Mouse (Mus musculus) heart, adult 8-10 months (tissue): ENCODE results near the gene Fam234a. TPM values are rescaled to one million over a fixed set of nuclear protein-coding genes. Genes with fewer than 3 reads are reported as not detected.
"Not testable (repeated sequence)": the region's sequence is repeated elsewhere in the genome, so short reads cannot be mapped to it uniquely, and the experiment has no call there.

ENCODE experiments used
- DNase-seq: peaks from one replicate; pipeline ENCODE4 v3.0.0; 2022; ENCODE audit warnings: low spot score
- total RNA-seq, 4 experiments: library from RNA; stranded (reverse); gene quantifications; 2 replicates each; pipeline ENCODE4 v1.2.4; 2022

Gene Fam234a
- 100 to 1,000 TPM; 118 to 143 (median 133) TPM for total RNA-seq

DNA sequence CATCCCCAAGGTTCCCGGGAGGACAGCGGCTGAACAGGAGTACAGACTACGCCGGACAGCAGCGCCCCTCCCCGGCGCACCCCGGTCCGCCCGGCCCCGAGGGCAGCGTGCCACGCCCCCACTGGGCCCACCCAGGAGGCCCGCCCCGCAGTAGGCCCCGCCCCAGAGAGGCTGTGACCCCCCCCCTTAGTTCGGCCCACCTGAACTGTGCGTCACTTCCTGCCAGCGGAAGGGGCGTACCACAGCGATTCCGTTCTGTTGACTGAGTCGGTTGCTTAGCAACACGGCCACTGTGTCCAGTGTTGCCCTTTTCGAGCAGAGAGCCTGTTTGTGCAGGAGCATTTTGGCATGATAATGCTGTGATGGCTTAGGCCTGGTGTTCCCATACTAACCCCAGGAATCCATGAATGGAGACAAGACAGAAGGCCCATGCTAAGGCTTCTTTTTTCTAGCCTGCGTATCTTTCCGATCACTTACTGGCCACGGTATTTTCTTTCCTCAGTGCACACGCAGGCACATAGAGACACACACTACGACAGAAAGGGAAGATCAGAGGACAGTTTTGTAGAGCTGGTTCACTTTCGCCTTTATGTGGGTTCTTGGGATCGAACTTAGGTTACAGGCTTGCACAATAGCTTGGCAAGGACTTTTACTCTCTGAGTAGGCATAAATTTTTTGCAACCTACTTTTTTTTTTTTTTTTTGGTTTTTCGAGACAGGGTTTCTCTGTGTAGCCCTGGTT is at the start of gene Fam234a:
Gene Fam234a (minus strand): TSS at position 142 of the 741 bp plus-strand sequence.
- DNase-seq: peak; percentile 94

DNA sequence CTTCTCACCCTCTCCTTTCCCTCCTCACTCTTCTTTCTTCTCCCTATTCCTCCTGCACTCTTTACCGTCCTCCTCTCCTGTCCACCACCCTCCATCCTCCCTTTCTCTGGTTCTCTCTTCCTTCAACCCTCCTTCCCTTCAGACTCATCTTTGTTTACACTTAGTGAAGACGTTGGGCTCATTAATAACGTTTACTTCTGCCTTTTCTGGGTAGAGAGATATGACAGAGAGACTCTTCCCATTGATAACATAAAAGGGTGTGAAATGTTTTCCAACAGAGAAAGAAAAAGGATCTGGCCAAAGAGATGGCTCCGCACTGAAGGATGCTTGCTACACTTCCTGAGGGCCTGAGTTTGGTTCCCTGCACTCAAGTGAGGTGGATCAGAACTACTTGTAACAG is 45.4 kb upstream of the Fam234a start:
- DNase-seq: no peak

DNA sequence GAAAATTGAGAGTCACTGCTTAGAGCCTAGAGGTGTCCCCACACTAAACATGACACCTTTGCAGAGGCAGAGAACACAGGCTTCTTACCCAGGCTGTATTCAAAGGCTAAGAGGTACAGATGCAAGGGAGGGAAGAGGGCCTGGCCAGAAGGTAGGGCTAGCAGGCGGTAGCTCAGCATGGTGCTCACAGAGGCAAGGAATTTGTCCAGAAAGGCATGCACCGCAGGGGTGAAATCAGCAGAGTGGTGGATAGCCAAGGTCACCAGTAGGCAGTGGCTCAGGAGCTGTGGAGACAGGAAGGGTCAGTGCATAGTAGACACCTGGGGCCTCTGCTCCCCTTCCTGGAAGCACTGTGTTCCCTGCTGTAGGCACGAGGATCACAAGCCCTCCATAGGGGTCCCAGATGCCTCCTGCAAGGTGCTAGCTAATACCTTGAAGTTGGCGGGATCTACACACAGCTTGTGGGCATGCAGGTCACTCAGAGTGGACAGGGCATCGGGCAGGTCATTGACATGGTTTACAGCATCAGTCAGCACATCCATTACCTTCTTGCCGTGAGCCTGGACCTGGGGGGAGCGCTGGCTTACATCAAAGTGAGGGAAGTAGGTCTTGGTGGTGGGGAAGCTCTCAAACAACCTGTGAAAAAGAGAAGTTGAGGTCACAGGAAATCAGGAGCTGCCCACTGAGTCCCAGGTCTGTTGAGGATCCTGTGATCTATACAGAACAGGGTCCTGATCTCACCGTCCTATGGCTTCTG is 42.3 kb upstream of the Fam234a start:
- no peak for DNase-seq

DNA sequence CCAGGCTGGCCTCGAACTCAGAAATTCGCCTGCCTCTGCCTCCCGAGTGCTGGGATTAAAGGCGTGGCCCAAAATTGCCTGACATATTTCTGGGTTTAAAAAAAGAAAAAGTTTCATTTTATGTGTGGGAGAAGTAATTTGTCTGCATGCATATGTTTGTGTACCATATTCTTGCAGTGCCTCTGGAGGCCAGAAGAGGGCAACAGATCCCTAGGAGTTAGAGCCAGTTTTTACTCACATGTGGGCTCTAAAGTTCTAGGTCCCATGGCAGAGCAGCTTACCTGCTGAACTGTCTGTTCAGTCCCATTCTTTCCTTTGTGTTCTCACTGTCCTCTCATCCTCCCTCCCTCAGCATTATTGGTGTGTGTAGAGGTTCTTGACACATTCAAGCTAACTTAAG is 32.7 kb upstream of the Fam234a start:
- peak; percentile 34 for DNase-seq

DNA sequence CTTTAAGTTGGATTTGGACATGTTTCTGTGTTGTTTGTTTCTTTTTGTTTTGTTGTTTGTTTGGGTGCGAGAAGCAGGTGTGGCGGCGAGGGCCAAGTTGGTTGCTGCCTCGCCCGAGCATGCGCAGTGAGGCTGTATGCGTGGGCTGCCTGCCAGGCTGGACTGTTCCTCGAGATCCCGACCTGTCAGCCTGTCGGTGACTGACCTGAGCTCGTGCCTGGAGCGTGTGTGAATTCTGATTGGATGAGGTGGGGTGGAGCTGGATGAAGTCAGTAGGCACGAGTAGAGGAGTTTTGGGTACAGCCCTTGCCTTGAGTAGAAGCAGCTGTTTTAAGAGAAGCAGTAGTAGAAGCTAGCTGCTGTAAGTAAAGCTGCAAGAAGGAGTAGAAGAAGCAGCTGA is 31.9 kb upstream of the Fam234a start:
- DNase-seq: no peak

DNA sequence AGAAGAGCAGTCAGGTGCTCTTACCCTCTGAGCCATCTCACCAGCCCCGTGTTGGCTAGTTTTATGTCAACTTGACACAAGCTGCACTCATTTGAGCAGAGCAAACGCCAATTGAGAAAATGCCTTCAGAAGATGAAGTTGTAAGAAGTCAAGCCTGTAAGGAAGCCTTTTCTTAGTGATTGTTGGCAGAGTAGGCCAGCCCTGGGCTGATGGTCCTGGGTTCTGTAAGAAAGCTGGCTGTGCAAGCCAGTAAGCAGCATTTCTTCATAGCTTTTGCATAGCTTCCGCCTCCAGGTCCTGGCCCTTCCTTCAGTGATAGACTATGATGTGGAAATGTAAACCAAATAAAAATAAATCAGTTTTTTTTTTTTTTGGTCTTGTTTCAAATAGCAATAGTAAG is 28.5 kb upstream of the Fam234a start:
- no peak for DNase-seq

DNA sequence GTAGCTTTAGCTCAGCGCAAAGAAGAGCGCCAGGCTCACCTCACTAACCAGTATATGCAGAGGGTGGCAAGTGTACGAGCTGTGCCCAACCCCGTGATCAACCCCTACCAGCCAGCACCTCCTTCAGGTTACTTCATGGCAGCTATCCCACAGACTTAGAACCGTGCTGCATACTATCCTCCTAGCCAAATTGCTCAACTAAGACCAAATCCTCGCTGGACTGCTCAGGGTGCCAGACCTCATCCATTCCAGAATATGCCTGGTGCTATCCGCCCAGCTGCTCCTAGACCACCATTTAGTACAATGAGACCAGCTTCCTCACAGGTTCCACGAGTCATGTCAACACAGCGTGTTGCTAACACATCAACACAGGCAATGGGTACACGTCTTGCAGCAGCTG is 25.5 kb upstream of the Fam234a start:
- not testable (repeated sequence) for DNase-seq

DNA sequence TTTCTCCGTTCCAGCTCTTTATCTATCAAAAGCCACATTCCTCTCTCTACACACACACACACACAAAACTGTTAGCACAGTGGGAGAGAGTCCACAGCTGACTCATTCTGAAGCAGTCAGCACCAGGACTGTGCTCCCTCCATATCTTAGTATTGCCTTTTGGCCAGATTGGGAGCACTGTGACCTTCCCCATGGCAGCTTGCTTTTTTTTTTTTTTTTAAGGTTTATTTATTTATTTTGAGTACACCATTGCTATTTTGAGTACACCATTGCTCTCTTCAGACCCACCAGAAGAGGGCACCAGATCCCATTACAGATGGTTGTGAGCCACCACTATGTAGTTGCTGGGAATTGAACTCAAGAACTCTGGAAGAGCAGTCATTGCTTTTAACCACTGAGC is 24.8 kb upstream of the Fam234a start:
- DNase-seq: no peak

DNA sequence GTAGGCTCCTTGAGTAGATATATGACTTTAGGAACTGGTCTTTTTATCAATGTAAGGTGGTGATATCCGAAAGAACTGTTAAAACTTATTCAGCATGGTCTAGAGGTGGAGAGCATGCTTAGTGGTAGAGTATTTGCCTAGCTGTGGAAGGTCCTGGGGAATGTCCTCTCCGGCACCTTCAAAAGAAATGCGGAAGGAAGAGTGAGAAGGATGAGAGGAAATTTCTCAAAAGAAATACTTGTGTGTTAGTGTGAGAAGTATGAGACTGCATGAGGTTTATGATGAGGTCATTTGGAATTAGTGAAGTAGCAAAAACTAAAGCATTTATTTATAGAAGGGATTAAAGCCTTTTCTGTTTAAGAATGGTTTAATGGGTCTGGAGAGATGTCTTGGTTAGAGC is 18.3 kb upstream of the Fam234a start:
- DNase-seq: no peak

DNA sequence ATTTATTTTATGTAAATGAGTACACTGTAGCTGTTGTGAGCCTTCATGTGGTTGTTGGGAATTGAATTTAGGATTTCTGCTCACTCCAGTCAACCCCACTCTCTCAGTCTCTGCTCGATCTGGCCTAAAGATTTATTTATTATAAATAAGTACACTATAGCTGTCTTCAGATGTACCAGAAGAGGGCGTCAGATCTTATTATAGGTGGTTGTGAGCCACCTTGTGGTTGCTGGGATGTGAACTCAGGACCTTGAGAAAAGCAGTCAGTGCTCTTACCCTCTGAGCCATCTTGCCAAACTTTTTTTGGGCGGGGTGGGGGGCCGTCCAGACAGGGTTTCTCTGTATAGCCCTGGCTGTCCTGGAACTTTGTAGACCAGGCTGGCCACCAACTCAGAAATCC is 17.8 kb upstream of the Fam234a start:
- no peak for DNase-seq

DNA sequence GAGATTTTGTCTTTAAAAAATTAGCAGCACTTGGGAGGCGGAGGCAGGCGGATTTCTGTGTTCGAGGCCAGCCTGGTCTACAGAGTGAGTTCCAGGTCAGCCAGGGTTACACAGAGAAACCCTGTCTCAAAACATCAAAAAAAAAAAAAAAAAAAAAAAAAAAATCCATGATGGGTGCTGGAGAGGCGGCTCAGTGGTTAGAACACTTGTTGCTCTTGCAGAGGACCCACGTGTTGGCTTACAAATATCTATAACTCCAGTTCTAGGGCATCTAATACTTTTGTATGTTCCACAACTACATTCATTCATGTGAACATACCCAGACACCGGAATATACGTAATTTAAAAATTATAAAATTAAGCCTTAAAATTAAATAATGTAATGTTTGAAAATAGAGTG is 11.3 kb upstream of the Fam234a start:
- no peak for DNase-seq

DNA sequence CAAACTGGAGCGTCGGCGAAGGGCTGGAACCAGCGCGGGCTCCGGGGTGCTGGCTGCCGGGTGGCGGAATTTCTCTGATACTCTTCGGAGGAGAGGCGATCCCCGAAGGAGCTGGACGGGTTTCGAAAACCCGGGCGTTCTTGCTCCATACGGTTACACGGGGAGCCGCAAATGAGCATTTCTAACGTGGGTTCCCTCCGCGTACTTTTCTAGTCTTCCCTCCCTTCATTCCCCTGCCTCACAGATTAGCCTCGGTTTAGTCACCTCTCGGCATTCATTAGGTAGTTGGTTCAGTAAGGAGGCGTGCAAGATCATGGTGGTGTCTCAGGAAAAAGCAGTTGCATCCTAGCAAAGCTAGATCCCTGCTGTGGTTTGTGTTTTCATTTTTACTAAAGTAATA is 9.4 kb upstream of the Fam234a start:
- DNase-seq: no peak

DNA sequence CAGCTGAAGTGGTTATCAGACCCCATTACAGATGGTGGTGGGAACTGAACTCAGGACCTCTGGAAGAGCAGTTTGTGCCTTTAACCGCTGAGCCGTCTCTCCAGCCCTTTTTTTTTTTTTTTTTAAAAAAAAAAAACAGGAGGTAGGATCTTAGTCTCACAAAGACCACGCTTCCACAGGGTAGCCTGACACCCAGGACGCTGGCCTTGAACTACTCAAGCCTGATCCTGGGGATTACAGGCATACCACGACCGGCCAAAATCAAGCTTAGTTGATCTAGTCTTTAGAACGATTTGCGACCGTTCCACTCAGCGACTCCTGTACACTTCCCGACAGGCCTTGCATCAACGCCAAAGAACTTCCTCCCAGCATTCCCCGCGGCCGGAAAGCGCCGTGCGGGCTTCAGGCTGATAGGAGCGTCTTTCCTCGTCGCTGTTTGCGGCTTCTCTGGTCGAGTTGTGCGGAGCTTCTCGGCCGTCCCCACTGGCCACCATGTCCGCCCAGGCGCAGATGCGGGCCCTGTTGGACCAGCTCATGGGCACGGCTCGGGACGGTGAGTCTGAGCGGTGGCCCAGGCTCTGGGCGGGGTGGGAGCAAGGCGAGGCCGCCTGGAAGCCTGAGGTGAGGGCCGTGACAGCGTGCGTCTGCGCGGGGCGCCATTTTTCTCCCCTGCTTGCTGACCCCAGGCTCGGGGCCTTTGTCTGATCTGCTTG is 8.7 kb upstream of the Fam234a start, which contains the start of gene Luc7l:
Gene Luc7l (plus strand): TSS at position 358 of the 713 bp plus-strand sequence.
- peak; percentile 98 for DNase-seq

DNA sequence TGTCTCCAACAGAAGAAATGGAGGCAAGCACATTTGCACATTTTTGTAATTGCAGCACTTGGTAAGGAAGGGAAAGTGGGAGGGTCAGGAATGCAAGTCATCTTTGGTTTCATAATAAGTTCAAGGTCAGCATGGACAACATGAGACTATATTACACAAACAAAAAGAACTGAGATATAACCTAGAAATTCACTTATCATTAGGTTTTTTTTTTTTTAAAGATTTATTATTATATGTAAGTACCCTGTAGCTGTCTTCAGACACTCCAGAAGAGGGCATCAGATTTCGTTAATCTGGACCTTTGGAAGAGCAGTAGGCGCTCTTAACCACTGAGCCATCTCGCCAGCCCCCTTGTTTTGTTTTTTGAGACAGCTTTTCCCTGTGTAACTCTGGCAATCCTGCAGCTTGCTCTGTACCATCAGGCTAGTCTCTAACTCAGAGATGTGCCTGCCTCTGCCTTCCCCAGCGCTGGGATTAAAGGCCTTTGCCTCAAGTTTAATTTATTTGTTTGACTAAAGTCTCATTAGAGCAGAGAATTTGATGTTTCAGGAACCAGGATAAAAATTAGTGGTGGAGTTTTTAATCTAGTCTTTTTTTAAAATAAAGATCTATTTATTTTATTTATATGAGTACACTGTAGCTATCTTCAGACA is 8.0 kb upstream of the Fam234a start:
- no peak for DNase-seq

DNA sequence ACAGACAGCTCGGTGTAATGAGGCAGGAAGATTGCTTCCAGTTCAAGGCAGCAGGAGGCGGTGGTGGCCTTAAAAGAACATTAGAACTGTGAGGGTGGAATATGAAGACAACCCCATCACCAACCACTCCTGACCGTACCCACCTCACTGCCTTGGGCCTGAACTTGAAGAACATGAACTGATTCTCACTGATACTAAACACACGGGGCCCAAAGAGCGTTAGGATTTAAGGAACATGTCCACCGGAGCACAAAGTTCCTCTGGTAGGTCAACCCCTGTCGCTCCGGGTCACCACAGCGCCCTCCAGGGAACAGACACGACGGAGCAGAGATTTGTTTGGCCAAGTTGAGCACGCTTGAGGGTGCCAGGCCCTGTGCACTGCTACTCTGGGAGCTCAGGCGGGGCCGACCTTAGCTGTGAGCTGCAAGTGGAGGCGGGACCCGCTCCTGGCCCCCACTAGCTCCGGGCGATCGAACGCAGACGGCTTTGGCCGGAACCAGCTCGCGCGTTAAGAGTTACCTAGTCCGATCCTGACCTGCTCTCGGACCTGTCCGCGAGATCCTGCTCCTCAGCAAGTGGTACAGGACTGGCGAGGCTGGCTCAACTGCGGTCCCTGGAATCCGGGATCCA is 456 bp downstream of the Fam234a start:
- DNase-seq: peak; percentile 63

DNA sequence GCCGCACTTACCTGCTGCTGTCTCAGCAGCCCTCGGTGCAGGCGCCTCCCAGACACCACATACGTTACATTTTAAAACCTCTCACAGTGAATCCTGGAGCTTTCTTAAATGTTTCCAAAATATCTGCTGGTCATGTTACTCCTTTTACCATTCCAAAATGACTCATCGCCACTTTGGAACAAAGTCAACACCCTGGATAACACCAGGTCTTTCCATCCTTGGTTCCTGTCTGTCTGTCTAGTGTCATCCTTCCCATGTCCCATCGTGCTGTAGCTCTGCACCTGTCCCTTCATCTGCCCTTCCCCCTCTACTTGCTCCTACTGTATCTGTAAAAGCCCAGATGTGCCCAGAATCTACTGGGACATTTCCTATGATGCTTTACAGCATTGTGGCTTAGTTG is 3.1 kb downstream of the Fam234a start:
- DNase-seq: no peak

DNA sequence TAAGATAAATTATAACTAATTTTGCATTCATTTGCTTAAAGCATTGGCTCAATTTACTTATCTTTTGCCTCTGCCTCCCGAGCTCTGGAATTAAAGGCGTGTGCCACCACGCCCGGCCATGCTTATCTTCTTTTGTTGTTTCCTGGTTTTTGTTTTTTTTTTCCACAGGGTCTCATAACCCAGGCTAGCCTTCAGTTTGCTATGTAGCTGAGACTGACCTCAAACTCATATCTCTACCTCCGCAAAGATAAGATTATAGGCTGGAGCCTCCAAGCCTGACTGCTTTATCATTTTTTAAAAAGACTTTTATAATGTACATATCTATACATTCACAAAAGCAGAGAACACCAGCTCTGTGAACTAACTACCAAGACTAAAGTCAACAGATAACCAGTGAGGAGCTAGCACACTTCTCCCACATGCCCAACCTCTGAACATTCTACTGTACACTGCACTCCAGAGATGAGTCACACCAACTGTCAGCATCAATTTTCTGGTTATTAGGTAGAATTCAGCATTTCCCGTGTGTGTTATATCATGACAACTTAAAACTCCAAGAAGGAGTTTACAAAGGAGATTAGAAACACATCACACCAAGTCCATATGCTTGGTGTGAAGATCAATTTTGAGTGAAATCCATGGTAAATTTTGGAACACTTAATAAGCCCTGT is 3.8 kb downstream of the Fam234a start:
- no peak for DNase-seq

DNA sequence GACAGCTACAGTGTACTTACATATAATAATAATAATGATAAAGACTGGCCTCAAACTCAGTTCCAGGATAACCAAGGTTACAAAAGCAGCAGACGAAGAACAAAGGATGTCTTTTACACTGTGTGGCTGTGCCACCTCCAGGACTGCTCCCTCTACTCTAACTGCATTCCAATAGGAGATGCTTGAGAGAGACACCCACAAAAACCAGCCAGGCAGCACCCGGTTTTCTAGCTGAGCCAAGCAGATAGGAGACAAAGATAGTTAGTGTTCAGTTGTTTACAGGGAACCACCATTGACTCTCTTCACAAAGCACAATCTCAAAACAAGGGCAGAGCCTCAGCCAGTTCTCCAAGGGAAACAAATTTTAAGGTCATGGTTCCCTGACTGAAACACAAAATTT is 4.5 kb downstream of the Fam234a start:
- DNase-seq: no peak

DNA sequence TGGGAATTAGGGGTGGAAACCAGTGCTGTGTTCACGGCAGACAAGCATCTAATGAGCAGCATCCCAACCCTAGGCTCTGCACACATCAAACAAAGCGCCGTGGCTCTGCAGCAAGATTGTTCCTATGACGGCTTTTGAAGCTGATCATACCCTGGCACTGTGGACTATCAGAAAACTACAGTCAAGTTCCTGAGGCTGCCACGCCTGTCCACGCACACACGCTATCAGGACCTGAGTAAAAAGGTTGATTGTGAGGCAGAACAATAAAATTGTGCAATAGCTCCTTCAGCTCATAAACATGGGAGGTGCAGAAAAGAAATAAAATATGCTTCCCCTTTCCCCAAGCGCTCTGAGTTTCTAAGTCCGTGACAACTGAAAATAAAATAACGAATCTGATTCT is 6.4 kb downstream of the Fam234a start:
- no peak for DNase-seq

DNA sequence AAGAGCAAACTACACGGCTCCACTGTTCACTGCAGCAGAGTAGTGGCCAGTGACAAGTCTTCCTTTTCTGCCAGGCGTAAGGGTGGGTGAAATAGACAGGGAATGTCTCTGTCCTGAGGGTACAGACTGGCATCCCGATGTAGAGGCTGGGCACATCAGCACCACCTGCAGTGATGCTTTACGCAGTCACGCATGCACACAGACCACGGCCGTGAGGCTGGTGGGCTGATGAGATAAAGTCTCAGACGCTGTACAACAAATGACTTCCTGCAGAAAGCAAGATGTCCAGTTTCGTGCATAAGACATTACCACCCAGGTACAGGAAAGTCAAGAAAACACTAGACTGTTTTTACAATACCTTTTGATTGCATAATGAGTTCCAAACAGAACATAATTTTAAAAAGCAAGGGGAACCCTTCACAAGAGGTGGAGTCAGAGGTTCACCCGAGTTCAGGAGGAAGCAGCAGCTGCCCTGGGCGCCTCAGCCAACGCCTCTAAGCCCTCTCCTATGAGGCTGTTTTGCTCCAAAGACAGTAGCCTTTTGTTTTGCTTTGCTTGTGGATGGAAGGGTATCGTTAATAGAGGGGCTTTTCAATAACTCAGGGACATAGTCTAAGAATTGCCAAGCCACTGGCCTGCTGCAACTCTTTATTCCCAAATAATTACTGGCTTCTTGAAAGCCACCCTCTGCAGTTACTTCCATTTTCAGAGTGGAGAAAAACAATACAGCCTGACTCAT is 8.8 kb downstream of the Fam234a start:
- DNase-seq: no peak
